Mouse (Mus musculus) thymus, adult 2 months (tissue): ENCODE measurements around the gene Gm20379. TPM values are rescaled to one million over a fixed set of nuclear protein-coding genes. Genes with fewer than 3 reads are reported as not detected.

Experiments used
- DNase-seq: peaks from one replicate; pipeline ENCODE4 v3.0.0; 2021
- H3K27ac ChIP-seq: fragments of 200-500 bp; 2 replicates; pipeline ENCODE4 v1.5.1; 2012; ENCODE audit warnings: low read length, control low read depth; ENCODE audit not compliant: control insufficient read depth, insufficient read depth
- H3K27me3 ChIP-seq: fragments of 200-500 bp; 2 replicates; pipeline ENCODE4 v1.6.1; 2012; ENCODE audit warnings: mild to moderate bottlenecking, low read length, moderate library complexity, mixed read lengths; ENCODE audit not compliant: control insufficient read depth, insufficient read depth
- H3K36me3 ChIP-seq: fragments of 200-500 bp; 2 replicates; pipeline ENCODE4 v1.6.1; 2012; ENCODE audit warnings: mild to moderate bottlenecking, low read length, moderate library complexity; ENCODE audit not compliant: control insufficient read depth, insufficient read depth
- H3K4me1 ChIP-seq: fragments of 200-500 bp; replicated peaks from 2 replicates; pipeline ENCODE4 v1.6.1; 2012; ENCODE audit warnings: low read length; ENCODE audit not compliant: control insufficient read depth, insufficient read depth
- H3K4me3 ChIP-seq: fragments of 200-500 bp; 2 replicates; pipeline ENCODE4 v1.5.1; 2012; ENCODE audit warnings: mild to moderate bottlenecking, low read length, control low read depth, moderate library complexity; ENCODE audit not compliant: control insufficient read depth, insufficient read depth
- CTCF ChIP-seq: fragments of 200-500 bp; IDR thresholded peaks from 2 replicates; pipeline ENCODE4 v1.5.1; 2012; ENCODE audit warnings: mild to moderate bottlenecking, control low read depth, low read length, moderate library complexity, borderline replicate concordance; ENCODE audit not compliant: control insufficient read depth, poor library complexity, insufficient read depth; ENCODE audit errors: extremely low read depth
- POLR2A ChIP-seq: fragments of 200-500 bp; IDR thresholded peaks from 2 replicates; pipeline ENCODE4 v1.6.1; 2012; ENCODE audit warnings: mild to moderate bottlenecking, low read length, control low read depth, moderate library complexity; ENCODE audit not compliant: control insufficient read depth, poor library complexity, insufficient read depth; ENCODE audit errors: extremely low read depth
- WGBS: fragments of 180-500 bp; shearing (Covaris S2); methylation state at CpG from one replicate; pipeline ENCODE4 v1.1.7; 2018; 5-methylcytosine and 5-hydroxymethylcytosine counted together
- polyA plus RNA-seq: library from polyadenylated mRNA; depleted of rRNA; stranded (reverse); fragments of >200 nt; gene quantifications from 2 replicates; pipeline ENCODE4 v1.2.3, GENCODE M21; 2012; rRNA removed

Gene Gm20379
- polyA plus RNA-seq, 1 experiment: not detected

DNA sequence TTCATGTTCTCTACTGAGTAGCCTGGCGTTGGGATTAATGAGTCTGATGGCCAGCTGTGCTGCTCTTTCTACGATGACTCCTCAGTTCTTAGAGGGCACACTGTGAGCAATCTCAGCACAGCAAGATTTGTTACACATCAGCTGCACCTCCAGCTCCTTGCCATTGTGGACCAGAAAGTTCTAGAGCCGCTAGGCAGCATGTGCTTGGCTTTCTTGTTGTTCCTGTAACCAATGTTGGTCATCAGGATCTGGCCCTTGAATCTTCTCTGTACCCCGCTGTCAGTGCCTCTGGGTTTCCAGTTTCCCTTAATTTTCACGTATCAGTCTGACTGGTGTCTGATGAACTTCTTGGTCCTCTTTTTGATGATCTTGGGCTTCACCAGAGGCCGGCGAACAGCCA lies 50.6 kb downstream of the Gm20379 start:
- H3K36me3 ChIP-seq: no peaks in the 10 kb centered on the region; the same call in 1 of the 2 replicates
- DNase-seq: no peak
- peaks cover 9% of the 10 kb centered on the region for H3K4me1 ChIP-seq
- H3K4me3 ChIP-seq: no peak overlapping the region
- no peaks in the 10 kb centered on the region for H3K27me3 ChIP-seq
- no peak overlapping the region for H3K27ac ChIP-seq
- 92% methylated on average over 7 of the region's 7 CpGs for WGBS
- no peak for TF ChIP-seq CTCF
- TF ChIP-seq POLR2A: no peak

Other genes starting within 250 kb of the Gm20379 start
- 6.3 and 8.7 TPM in 2 replicates for gene Rasgrf2, start 174.3 kb upstream of the Gm20379 start, polyA plus RNA-seq
- gene Dhfr, start 48.7 kb downstream of the Gm20379 start, polyA plus RNA-seq: 3.0 and 3.5 TPM in 2 replicates
- 7.8 and 8.4 TPM in 2 replicates for gene Msh3, start 49.0 kb downstream of the Gm20379 start, polyA plus RNA-seq
- 0.04 and 0.05 TPM in 2 replicates for gene Ankrd34b, start 119.9 kb downstream of the Gm20379 start, polyA plus RNA-seq
- gene Fam151b, start 178.0 kb downstream of the Gm20379 start, polyA plus RNA-seq: 1.1 and 1.2 TPM in 2 replicates
- gene Zfyve16, start 224.9 kb downstream of the Gm20379 start, polyA plus RNA-seq: 3.3 and 3.9 TPM in 2 replicates